9 mouse cellular contexts compared by ENCODE assay signal in the genomic region with DNA sequence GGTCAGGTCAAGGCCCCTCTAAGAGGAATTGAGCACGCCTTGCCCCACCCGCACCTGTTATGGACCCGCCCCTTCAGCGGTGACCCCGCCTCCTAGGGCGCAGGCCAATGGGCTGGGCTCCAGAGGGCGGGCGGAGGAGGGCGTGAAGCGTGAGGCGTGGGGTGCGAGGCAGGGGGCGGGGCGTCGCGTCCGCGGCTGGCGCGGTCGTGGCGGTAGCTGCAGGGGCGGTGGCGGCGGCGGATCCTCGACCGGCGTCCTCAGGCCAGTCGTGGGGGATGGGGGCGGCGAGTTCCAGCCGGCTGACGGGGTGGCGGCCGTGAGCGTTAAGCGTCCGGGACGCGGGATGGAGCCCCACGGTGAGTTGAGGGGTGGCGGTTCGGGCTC. TPM values are rescaled to one million over a fixed set of nuclear protein-coding genes. Genes with fewer than 3 reads are reported as not detected.
DNase-seq lines count a peak whose midpoint lies in the region; ATAC-seq lines count a peak whose summit lies in the region.
"Had no signal": no experiment of that assay in that cellular context is flagged by ENCODE, and none has a peak within 500 bp of the region (broad histone marks: within the 10 kb centered on the region; RNA-seq: fewer than 3 reads in every experiment).

No protein-coding gene starts in this region.

- no peaks in the 10 kb centered on the region for H3K9me3 ChIP-seq in forebrain, embryonic 15.5 days
- no peaks in the 10 kb centered on the region for H3K9me3 ChIP-seq in liver, embryonic 15.5 days (replicated peaks)
- H3K9me3 ChIP-seq in neural tube, embryonic 13.5 days = no peaks in the 10 kb centered on the region
- no peaks in the 10 kb centered on the region for H3K9me3 ChIP-seq in stomach, embryonic 16.5 days (replicated peaks; ENCODE audit: control insufficient read depth, low read length)

- no peak overlapping the region for H3K27ac ChIP-seq in forebrain, embryonic 15.5 days (replicated peaks)
- H3K27ac ChIP-seq in liver, embryonic 15.5 days (replicated peaks) = 0 out of 2 replicates have a peak overlapping the region, but pooled peaks have one; percentile 14
- 0 out of 2 replicates have a peak overlapping the region, but pooled peaks have one; percentile 28 for H3K27ac ChIP-seq in neural tube, embryonic 13.5 days (replicated peaks)
- H3K27ac ChIP-seq in stomach, embryonic 16.5 days (ENCODE audit: low read length) = peak overlapping the region; percentile 66

- H3K9ac ChIP-seq in forebrain, embryonic 15.5 days (replicated peaks) = peak overlapping the region; percentile 56
- H3K9ac ChIP-seq in liver, embryonic 15.5 days = peak overlapping the region; percentile 50
- H3K9ac ChIP-seq in neural tube, embryonic 13.5 days = peak overlapping the region; percentile 75
- H3K9ac ChIP-seq in stomach, embryonic 16.5 days (ENCODE audit: low read length) = peak overlapping the region; percentile 85

- H3K27me3 ChIP-seq in forebrain, embryonic 15.5 days = peaks cover 25% of the 10 kb centered on the region
- H3K27me3 ChIP-seq in liver, embryonic 15.5 days = peaks cover 39% of the 10 kb centered on the region
- peaks cover 39% of the 10 kb centered on the region for H3K27me3 ChIP-seq in neural tube, embryonic 13.5 days
- H3K27me3 ChIP-seq in stomach, embryonic 16.5 days (ENCODE audit: control insufficient read depth, insufficient read depth, low read length) = no peaks in the 10 kb centered on the region

- WGBS in forebrain, embryonic 15.5 days = 1% methylated on average over 44 of the region's 44 CpGs
- under 1% methylated on average over 44 of the region's 44 CpGs for WGBS in liver, embryonic 15.5 days (ENCODE audit: insufficient replicate concordance)
- 1% methylated on average over 44 of the region's 44 CpGs for WGBS in neural tube, embryonic 13.5 days
- under 1% methylated on average over 44 of the region's 44 CpGs for WGBS in stomach, embryonic 16.5 days

- intact Hi-C loops in heart, postnatal 10 days (cut with DNase I) = loop anchor here (2.0 to 10.0 kb wide), 2 partner anchors 38 to 322 kb away; a partner anchor contains a TSS

- no peaks in the 10 kb centered on the region for H3K36me3 ChIP-seq in forebrain, embryonic 15.5 days
- H3K36me3 ChIP-seq in liver, embryonic 15.5 days (replicated peaks) = no peaks in the 10 kb centered on the region
- H3K36me3 ChIP-seq in neural tube, embryonic 13.5 days = no peaks in the 10 kb centered on the region
- H3K36me3 ChIP-seq in stomach, embryonic 16.5 days (ENCODE audit: control insufficient read depth, insufficient read depth, low read length) = no peaks in the 10 kb centered on the region
- H3K36me3 ChIP-seq: G1E had no signal

- peak; percentile 70 for ATAC-seq in CD4-positive, CD25-positive, alpha-beta regulatory T cell, adult 4 months
- ATAC-seq in forebrain, embryonic 15.5 days (replicated peaks) = peak; percentile 86
- peak; percentile 94 for ATAC-seq in liver, embryonic 15.5 days (ENCODE audit: insufficient read depth)
- peak; percentile 94 for ATAC-seq in neural tube, embryonic 13.5 days (ENCODE audit: low read depth)
- ATAC-seq in stomach, embryonic 16.5 days (ENCODE audit: insufficient read depth, low FRiP score) = peak; percentile 95

- peak; percentile 35 for DNase-seq in cerebellum, adult 11 months
- DNase-seq in heart, postnatal 10 days = peak; percentile 93 to 94
- DNase-seq in kidney, postnatal 4 days = peak; percentile 94 to 97

- peaks cover 13% of the 10 kb centered on the region for H3K4me1 ChIP-seq in forebrain, embryonic 15.5 days
- H3K4me1 ChIP-seq in liver, embryonic 15.5 days (replicated peaks) = peaks cover 14% of the 10 kb centered on the region
- H3K4me1 ChIP-seq in neural tube, embryonic 13.5 days (replicated peaks) = peaks cover 10% of the 10 kb centered on the region; the same call in 1 of the 2 replicates
- H3K4me1 ChIP-seq in stomach, embryonic 16.5 days (ENCODE audit: control insufficient read depth, insufficient read depth, low read length) = no peaks in the 10 kb centered on the region

- peak overlapping the region; percentile 84 for H3K4me2 ChIP-seq in forebrain, embryonic 15.5 days (replicated peaks)
- peak overlapping the region; percentile 78 for H3K4me2 ChIP-seq in liver, embryonic 15.5 days
- H3K4me2 ChIP-seq in neural tube, embryonic 13.5 days = peak overlapping the region; percentile 79
- peak overlapping the region; percentile 70 for H3K4me2 ChIP-seq in stomach, embryonic 16.5 days (ENCODE audit: low read depth, low read length)

- peak overlapping the region; percentile 65 for H3K4me3 ChIP-seq in forebrain, embryonic 15.5 days
- H3K4me3 ChIP-seq in liver, embryonic 15.5 days (replicated peaks) = peak overlapping the region; percentile 62
- peak overlapping the region; percentile 61 for H3K4me3 ChIP-seq in neural tube, embryonic 13.5 days
- peak overlapping the region; percentile 80 for H3K4me3 ChIP-seq in stomach, embryonic 16.5 days (replicated peaks; ENCODE audit: low read length)

RNA-seq across cellular contexts. Expression of a gene that starts 0.7 kb away (rescaled TPM):
- under 1 TPM; 0.92 to 0.94 TPM for polyA plus RNA-seq in CD4-positive, CD25-positive, alpha-beta regulatory T cell, adult 4 months (2017; shearing (Covaris generic))
- 16.3 and 16.4 TPM in 2 replicates for polyA plus RNA-seq in forebrain, embryonic 15.5 days (2015; fragmentation: Nextera tagmentation; extraction: Ambion mirVana)
- total RNA-seq in heart, postnatal 10 days (2021) = 100 to 1,000 TPM in 1 of 2 experiments, 10 to 100 TPM in 1; 93.7 to 109 TPM
- polyA plus RNA-seq in liver, embryonic 15.5 days (2015; fragmentation: Nextera tagmentation; extraction: Ambion mirVana) = 5.4 and 5.5 TPM in 2 replicates
- 28.0 and 33.7 TPM in 2 replicates for polyA plus RNA-seq in neural tube, embryonic 13.5 days (2015; fragmentation: Nextera tagmentation; extraction: Ambion mirVana)
- polyA plus RNA-seq in stomach, embryonic 16.5 days (2015; fragmentation: Nextera tagmentation; extraction: Ambion mirVana) = 49.6 and 50.7 TPM in 2 replicates

Comparison
In these comparisons a context has a peak if more than half of its experiments do, and no peak if none do; other contexts are left out.
1. DNase-seq: peak in every context shown above with its lines; median percentile 96 in kidney, postnatal 4 days; 94 in heart, postnatal 10 days; 35 in cerebellum, adult 11 months.